Mouse (Mus musculus): ENCODE results near the gene Mgl2.

GRCm38 (mm10) chr11:70099809-70100208 lies 30.3 kb upstream of the Mgl2 start:
- TF ChIP-seq CTCF (IDR thresholded peaks at IDR 0.05; ENCODE audit: borderline replicate concordance, control insufficient read depth, extremely low read depth, insufficient read depth, low read length, poor library complexity) (no peak), POLR2A (IDR thresholded peaks at IDR 0.05; ENCODE audit: control insufficient read depth, extremely low read depth, insufficient read depth, low read length, poor library complexity) (no peak)

Data from thymus, adult 2 months (tissue).